Mouse (Mus musculus) kidney, embryonic 14.5 days (tissue): ENCODE measurements around the gene Polg2. TPM values are rescaled to one million over a fixed set of nuclear protein-coding genes. Genes with fewer than 3 reads are reported as not detected.
A peak's percentile ranks its signal among the peaks of the same experiment; 100 is the strongest.

Experiments
- ATAC-seq: fragments of 200-750 bp; cut with Nextera tagmentation; 2 replicates; pipeline ENCODE4 v1.8.0; 2017; ENCODE audit warnings: moderate number of reproducible peaks, mild to moderate bottlenecking, moderate TSS enrichment, moderate library complexity; ENCODE audit not compliant: low FRiP score, low TSS enrichment
- H3K27ac ChIP-seq: fragments of 300-500 bp; sonication (generic); 2 replicates; pipeline ENCODE4 v1.5.1; 2014; ENCODE audit warnings: low read depth, mild to moderate bottlenecking, low read length, moderate library complexity, mixed read lengths
- H3K27me3 ChIP-seq: fragments of 300-500 bp; sonication (generic); 2 replicates; pipeline ENCODE4 v1.6.1; 2014; ENCODE audit warnings: mild to moderate bottlenecking, low read length; ENCODE audit not compliant: control insufficient read depth, insufficient read depth
- H3K36me3 ChIP-seq: fragments of 300-500 bp; sonication (generic); 2 replicates; pipeline ENCODE4 v1.6.1; 2014; ENCODE audit warnings: low read length, mixed read lengths; ENCODE audit not compliant: control insufficient read depth, insufficient read depth
- H3K4me1 ChIP-seq: fragments of 300-500 bp; sonication (generic); 2 replicates; pipeline ENCODE4 v1.6.1; 2014; ENCODE audit warnings: low read length, mixed read lengths; ENCODE audit not compliant: control insufficient read depth, insufficient read depth
- H3K4me2 ChIP-seq: fragments of 300-500 bp; sonication (generic); replicated peaks from 2 replicates; pipeline ENCODE4 v1.6.1; 2014; ENCODE audit warnings: low read depth, mild to moderate bottlenecking, low read length
- H3K4me3 ChIP-seq: fragments of 300-500 bp; sonication (generic); 2 replicates; pipeline ENCODE4 v1.5.1; 2014; ENCODE audit warnings: mild to moderate bottlenecking, low read length
- H3K9ac ChIP-seq: fragments of 300-500 bp; sonication (generic); 2 replicates; pipeline ENCODE4 v1.6.1; 2014; ENCODE audit warnings: low read depth, mild to moderate bottlenecking, low read length, moderate library complexity
- H3K9me3 ChIP-seq: fragments of 300-500 bp; sonication (generic); 2 replicates; pipeline ENCODE4 v1.6.1; 2016; ENCODE audit warnings: low read length; ENCODE audit not compliant: control insufficient read depth
- WGBS: fragments of 180-500 bp; shearing (Covaris S2); extraction: QIAGEN DNeasy Blood & Tissue Kit; methylation state at CpG from one replicate; pipeline ENCODE4 v1.1.7; 2014; 5-methylcytosine and 5-hydroxymethylcytosine counted together
- polyA plus RNA-seq: library from polyadenylated mRNA; unstranded; fragments of >200 nt; fragmentation: Nextera tagmentation; extraction: Ambion mirVana; gene quantifications from 2 replicates; pipeline ENCODE4 v1.2.1, GENCODE M21; 2014

Polg2 gene
- polyA plus RNA-seq, 1 experiment from 2014 or later = 12.6 TPM

DNA sequence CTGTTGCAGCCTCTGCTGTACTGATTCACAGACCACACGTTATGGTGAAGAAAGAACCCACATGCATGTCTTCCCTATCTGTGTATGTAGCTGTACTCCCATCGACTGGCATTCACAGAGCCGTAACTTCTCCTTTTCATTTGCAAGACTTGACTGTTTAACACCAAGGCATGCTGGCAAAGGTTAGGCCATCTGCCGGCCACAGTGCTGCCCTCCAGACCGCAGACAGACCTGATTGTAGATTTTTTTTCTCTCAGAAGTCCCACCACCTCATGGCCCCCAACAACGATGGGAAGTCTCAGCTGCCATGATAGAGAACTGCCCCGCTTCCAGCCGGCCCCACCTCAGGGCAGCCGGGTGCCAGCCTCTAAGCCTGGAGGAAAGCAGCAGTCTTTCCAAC is 40.3 kb upstream of the Polg2 start:
- no peak overlapping the region for H3K9ac ChIP-seq
- no peaks in the 10 kb centered on the region for H3K9me3 ChIP-seq
- H3K36me3 ChIP-seq = peaks cover 82% of the 10 kb centered on the region
- no peak overlapping the region for H3K27ac ChIP-seq
- H3K4me1 ChIP-seq = 0 out of 2 replicates have a peak, but pooled peaks cover 2% of the 10 kb centered on the region
- ATAC-seq = no peak
- no peak overlapping the region for H3K4me3 ChIP-seq
- WGBS = 89% methylated on average over 9 of the region's 9 CpGs
- H3K27me3 ChIP-seq = no peaks in the 10 kb centered on the region
- no peak overlapping the region for H3K4me2 ChIP-seq

DNA sequence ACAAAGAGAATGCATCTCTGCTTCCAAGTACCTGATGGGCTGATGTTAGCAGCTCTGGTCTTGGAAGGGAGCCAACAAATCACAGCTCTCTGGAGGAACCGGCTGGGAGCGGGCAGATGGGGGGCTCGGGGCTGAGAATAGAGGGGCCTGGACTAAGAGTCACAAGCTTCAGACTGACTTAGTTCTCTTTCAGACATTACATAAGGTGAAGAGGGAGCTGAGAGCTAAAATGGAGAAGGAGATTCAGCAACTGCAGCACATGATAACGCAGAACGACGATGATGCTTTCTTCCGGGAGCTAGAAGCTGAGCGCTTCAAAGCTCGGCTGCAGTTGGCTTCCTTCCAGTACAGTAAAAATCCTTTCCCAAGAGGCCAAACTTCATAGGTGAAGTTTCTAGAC is 39.0 kb upstream of the Polg2 start:
- no peak for ATAC-seq
- Histone ChIP-seq H3K9me3 (no peaks in the 10 kb centered on the region), H3K27me3 (no peaks in the 10 kb centered on the region), H3K9ac (no peak overlapping the region), H3K36me3 (peaks cover 86% of the 10 kb centered on the region), H3K4me3 (no peak overlapping the region), H3K4me1 (0 out of 2 replicates have a peak, but pooled peaks cover 2% of the 10 kb centered on the region), H3K27ac (no peak overlapping the region), H3K4me2 (no peak overlapping the region)
- 77% methylated on average over 9 of the region's 9 CpGs for WGBS

DNA sequence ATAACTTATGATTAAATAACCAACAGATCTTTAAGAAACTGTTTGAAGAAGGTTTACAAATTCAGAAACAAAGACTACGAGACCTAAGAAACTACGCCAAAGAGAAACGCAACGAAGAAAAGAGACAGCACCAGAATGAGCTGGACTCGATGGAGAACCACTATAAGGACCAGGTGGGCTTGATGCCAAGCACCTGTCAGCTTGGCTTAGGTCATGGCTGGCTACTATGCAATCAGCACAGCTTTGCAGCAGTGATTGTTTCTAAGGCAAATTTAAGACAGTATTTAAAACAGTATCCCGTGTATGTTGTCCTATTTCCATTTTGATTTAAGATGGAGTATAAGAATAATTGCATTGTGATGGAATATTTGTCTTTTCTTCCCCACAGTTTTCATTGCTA is 38.5 kb upstream of the Polg2 start:
- Histone ChIP-seq H3K27me3 (no peaks in the 10 kb centered on the region), H3K4me1 (0 out of 2 replicates have a peak, but pooled peaks cover 2% of the 10 kb centered on the region), H3K9me3 (no peaks in the 10 kb centered on the region), H3K36me3 (peaks cover 87% of the 10 kb centered on the region), H3K9ac (no peak overlapping the region), H3K27ac (no peak overlapping the region), H3K4me2 (no peak overlapping the region), H3K4me3 (no peak overlapping the region)
- WGBS = 86% methylated on average over 6 of the region's 6 CpGs
- ATAC-seq = no peak

DNA sequence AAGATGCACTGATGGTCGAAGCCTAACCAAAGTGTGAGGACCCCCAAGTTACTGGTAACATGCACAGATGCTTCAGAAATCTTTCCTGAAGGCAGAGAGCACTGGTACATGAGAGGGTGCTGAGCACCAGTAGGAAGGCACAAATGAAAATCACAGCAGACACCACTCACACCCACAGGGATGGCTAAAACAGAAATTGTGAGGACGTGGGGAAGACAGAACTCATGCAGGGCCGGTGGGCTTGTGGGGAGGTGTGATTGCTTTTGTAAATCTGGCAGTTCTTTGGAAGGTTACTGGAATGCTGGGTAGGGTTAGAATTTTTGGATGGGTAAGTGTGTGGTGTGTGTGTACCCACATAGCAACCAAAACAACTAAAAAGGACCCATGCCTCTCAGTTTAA is 37.8 kb upstream of the Polg2 start:
- no peak overlapping the region for H3K9ac ChIP-seq
- H3K27me3 ChIP-seq = no peaks in the 10 kb centered on the region
- 90% methylated on average over 3 of the region's 3 CpGs for WGBS
- ATAC-seq = no peak
- H3K4me3 ChIP-seq = no peak overlapping the region
- H3K27ac ChIP-seq = no peak overlapping the region
- H3K4me2 ChIP-seq = no peak overlapping the region
- peaks cover 86% of the 10 kb centered on the region for H3K36me3 ChIP-seq
- H3K4me1 ChIP-seq = 0 out of 2 replicates have a peak, but pooled peaks cover 2% of the 10 kb centered on the region
- H3K9me3 ChIP-seq = no peaks in the 10 kb centered on the region

DNA sequence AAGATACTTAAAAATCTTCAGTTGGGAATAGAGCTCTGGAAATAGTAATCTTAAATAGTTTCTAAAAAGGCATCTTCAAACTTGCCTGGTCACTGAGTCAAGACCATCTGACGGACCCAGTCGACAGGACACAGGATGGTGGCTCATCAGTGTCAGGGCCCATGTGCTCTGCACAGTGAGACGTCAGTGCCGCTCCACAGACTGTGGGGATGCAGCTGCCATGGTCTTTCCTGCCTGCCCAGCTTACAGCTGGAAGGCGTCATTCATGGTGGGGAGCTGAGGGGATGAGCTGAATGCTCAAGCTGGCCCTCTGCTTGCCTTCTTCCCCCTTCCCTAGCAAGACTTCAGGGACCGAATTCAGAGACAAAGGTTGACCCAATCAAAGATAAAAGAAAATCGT is 37.0 kb upstream of the Polg2 start:
- 0 out of 2 replicates have a peak, but pooled peaks cover 2% of the 10 kb centered on the region for H3K4me1 ChIP-seq
- no peak overlapping the region for H3K4me2 ChIP-seq
- peaks cover 91% of the 10 kb centered on the region for H3K36me3 ChIP-seq
- H3K9me3 ChIP-seq = no peaks in the 10 kb centered on the region
- 0 out of 2 replicates have a peak, but pooled peaks have one; percentile 62 for ATAC-seq
- H3K4me3 ChIP-seq = no peak overlapping the region
- WGBS = 73% methylated on average over 7 of the region's 7 CpGs
- H3K9ac ChIP-seq = no peak overlapping the region
- H3K27me3 ChIP-seq = no peaks in the 10 kb centered on the region
- no peak overlapping the region for H3K27ac ChIP-seq

DNA sequence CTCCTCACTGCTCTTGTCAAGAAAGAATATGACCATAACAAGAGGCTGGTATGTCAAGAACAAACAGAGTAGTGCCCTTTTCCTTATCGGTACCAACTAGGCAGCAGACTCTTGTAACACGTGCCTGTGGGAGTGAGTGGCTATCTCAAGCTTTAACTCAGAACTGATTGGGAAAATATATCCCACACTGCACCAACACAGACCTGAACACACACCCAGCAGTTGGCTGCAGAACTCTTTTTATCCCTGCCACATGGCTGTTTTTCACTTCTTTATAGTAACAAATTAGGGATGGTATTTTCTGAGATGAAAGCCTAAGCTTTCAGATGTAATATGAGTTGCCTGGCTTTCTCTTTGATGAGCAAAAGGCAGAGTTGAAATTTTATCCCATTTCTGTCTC is 36.4 kb upstream of the Polg2 start:
- Histone ChIP-seq H3K9ac (no peak overlapping the region), H3K4me1 (0 out of 2 replicates have a peak, but pooled peaks cover 2% of the 10 kb centered on the region), H3K4me2 (no peak overlapping the region)

DNA sequence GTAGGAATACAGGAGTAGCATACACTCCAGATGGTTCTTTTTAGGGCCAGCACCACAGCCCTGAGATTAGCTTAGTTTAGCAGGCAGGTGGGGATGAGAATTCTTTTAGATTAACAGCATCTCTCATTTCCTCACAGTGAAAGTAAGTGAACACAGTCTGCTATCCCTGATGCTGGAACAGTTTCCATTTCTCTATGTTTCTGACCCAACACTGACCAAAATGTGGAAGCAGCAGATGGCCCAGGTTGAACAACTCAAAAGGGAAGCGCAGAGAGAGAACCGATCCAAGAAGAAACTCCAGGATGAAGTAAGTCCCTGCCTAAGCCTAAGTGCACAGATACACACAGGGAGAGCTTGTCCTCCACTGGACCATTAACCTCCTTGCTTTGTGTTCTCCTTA is 36.0 kb upstream of the Polg2 start:
- H3K4me3 ChIP-seq = no peak overlapping the region
- H3K27ac ChIP-seq = no peak overlapping the region
- no peak overlapping the region for H3K4me2 ChIP-seq
- H3K9ac ChIP-seq = no peak overlapping the region
- 95% methylated on average over 2 of the region's 2 CpGs for WGBS
- H3K36me3 ChIP-seq = peaks cover 90% of the 10 kb centered on the region
- H3K4me1 ChIP-seq = 0 out of 2 replicates have a peak, but pooled peaks cover 2% of the 10 kb centered on the region
- ATAC-seq = no peak
- no peaks in the 10 kb centered on the region for H3K9me3 ChIP-seq
- no peaks in the 10 kb centered on the region for H3K27me3 ChIP-seq

More for the DNA sequence above, 36.4 kb upstream of the Polg2 start:
- Histone ChIP-seq H3K4me3 (no peak overlapping the region), H3K36me3 (peaks cover 91% of the 10 kb centered on the region), H3K9me3 (no peaks in the 10 kb centered on the region), H3K27ac (no peak overlapping the region), H3K27me3 (no peaks in the 10 kb centered on the region)
- ATAC-seq = no peak
- 80% methylated on average over 2 of the region's 2 CpGs for WGBS

DNA sequence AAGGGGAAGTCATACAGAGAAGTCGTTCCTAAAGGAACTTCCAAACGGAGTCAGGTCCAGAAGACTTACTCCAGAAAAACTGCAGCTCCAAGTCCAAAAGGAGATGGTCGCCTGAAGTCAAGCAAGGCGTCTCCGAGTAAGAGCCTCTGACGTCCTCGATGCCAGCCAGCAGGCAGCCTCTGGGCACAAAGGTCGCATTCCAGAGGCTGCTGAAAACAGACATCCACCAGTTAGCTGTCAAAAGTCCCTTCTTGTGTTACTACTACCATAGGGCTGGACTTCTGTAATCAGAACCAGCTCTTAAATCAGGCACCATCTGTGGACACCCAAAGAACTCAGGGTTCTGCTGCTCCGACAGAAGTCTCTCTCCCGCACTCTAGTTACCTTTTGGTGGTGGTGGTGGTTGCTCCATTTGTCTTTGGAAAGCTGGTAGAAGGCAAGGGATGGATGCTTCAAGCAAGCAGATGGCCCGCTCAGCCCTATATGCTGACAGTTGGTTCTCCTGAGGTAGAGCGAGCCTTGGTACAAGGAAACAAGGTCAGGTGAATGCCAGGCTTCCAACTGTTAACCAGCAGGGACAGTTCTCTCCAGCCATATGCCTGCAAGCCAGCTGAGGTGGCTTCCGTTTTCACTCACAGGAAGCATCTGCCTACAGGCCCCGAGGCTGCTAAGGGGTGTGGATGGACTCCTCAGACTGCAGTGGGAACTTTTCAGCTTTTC is 35.4 kb upstream of the Polg2 start:
- Histone ChIP-seq H3K9ac (no peak overlapping the region), H3K4me3 (no peak overlapping the region), H3K4me1 (0 out of 2 replicates have a peak, but pooled peaks cover 2% of the 10 kb centered on the region), H3K9me3 (no peaks in the 10 kb centered on the region), H3K27me3 (no peaks in the 10 kb centered on the region), H3K4me2 (no peak overlapping the region), H3K36me3 (peaks cover 91% of the 10 kb centered on the region), H3K27ac (no peak overlapping the region)
- 0 out of 2 replicates have a peak, but pooled peaks have one; percentile 28 for ATAC-seq
- WGBS = 75% methylated on average over 14 of the region's 14 CpGs

DNA sequence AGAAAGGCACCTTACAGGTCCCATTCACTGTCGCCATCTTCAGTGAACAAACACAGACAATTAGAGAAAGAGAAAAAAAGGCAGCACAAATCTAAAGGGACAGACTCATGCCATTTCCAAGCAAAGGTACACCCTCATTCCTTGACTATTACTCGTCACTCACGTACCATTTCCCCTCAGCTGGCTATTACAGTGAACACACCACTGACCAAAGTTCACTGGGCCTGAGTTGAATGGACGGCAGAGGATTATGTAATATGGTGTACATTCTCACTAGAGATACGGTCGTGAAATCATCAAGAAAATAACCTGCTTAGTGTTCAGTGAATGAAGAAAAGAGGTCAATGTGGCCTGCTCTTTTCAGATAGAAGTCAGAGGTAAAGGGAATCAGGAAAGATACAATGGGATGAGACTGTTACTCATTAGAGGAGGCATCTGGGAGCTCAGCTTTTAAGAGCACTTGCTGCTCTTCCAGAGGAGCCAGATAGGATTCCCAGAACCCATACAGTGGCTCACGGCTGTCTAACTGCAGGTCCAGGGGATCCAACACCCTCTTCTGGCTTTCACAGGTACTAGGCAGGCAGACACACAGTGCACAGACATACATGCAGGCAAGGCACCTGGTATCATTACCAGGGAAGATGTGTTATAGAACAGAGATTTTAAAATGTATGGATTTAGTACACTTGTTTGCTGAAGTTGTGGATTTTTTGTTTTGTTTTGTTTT is 33.2 kb upstream of the Polg2 start:
- Histone ChIP-seq H3K4me2 (no peak overlapping the region), H3K27me3 (no peaks in the 10 kb centered on the region), H3K9ac (no peak overlapping the region), H3K4me3 (no peak overlapping the region), H3K27ac (no peak overlapping the region), H3K4me1 (no peaks in the 10 kb centered on the region), H3K36me3 (peaks cover 80% of the 10 kb centered on the region), H3K9me3 (no peaks in the 10 kb centered on the region)
- WGBS = 90% methylated on average over 7 of the region's 7 CpGs
- ATAC-seq = no peak
